Mouse (Mus musculus) cerebellum, adult (tissue): ENCODE results near the gene Stil.
"Not testable (repeated sequence)": the region's sequence is repeated elsewhere in the genome, so short reads cannot be mapped to it uniquely, and the experiment has no call there.

ENCODE experiments used
- ATAC-seq: cut with Nextera tagmentation; 2 replicates; pipeline ENCODE4 v1.9.2; 2017; ENCODE audit warnings: mild to moderate bottlenecking, moderate library complexity, mixed read lengths; ENCODE audit not compliant: insufficient number of reproducible peaks, low FRiP score, low TSS enrichment

The Stil gene

DNA sequence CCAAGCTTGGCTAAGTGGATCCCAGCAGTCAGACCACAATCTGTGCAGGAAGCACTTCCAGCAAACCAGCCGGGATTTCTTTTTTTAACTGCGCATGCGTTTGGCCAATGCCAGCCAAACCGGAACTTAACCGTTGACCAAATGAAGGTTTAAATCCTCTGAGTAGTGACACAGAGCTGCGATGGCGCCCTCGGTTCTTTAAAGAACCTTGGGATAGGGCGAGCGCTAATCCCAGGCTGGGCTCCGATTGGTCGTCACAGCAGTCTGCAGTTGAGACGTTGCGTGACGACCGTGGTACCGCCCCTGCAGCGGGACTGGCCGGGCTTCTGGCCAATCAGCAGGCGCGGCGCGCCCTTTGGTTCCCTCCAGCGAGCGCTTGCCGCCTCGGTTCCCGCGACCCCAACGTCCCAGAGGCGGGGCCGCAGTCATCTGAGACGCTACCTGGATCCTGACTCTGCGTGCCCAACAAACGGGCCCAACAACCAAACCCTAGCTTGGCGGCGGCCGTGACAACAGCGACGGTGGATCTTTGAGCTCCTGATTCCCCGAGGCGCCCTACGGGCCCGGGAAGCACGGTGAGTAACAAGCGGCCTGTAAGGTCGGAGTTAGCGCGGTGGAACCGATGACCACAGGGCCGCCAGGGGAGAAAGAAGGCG lies at the start of gene Stil:
Gene Stil, plus strand, starts transcription at position 387 of the 656 bp plus-strand sequence.
- ATAC-seq: peak; percentile 100

DNA sequence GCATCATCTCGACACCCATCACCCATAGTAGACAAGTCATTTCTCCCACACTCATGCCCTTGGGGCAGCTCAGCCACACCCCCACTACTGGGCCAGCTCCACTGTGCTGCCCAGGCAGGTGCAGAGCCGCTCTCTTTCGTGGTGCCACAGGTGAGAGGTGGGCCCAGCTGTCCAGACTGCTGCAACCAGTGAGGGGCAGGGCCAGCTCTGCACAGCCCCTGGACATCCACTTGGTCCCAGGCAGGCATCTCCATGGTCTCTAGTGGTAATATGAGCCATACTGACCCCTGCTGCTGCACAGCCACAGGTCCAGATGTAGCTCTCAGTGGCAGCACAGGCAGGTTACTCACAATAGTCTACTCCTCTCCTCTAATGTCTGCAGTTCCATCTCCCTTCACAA lies 46.8 kb upstream of the Stil start:
- ATAC-seq: no peak

- no peak for ATAC-seq
Measured at GRCm38 (mm10) chr4:114957403-114957802, 42.6 kb upstream of the Stil start.

DNA sequence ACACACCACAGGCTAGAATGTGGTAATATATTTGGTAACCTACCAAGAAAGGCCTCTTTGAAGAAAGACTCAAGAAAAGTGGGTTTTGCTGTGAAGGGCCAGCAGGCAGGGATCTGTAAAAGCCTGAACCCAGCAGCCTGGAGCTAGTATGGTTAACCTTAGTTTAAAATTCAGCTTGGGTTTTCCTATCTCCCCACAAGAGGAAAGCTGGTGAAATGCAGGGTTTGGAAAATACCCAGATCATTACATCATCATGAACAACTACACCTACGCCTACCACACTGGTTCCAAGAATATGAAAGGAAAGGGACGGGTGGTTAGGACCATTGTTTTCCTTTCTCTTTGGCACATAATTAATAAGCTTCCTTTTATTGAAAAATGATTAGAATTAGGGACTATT lies 41.7 kb upstream of the Stil start:
- ATAC-seq: no peak

- ATAC-seq: no peak
Measured at GRCm38 (mm10) chr4:114958786-114959185, 41.2 kb upstream of the Stil start.

DNA sequence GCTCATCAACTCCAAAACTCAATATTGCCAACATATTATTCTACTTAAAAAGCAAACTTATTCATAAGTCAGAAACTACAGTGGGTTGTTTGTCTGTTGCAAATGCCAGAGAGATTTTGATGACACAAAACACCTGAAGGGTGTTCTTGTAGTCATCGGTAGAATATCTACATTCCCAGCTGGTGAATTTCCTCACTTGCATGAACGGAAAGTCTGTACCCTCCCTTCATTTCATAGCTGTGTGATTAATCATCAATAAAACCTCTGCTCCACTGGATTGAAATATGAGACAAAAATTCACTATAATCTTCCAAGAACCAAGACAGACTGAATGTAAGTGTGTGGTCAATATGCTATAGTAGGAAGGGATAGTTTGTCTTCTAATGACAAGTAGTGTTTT lies 40.4 kb upstream of the Stil start:
- no peak for ATAC-seq

DNA sequence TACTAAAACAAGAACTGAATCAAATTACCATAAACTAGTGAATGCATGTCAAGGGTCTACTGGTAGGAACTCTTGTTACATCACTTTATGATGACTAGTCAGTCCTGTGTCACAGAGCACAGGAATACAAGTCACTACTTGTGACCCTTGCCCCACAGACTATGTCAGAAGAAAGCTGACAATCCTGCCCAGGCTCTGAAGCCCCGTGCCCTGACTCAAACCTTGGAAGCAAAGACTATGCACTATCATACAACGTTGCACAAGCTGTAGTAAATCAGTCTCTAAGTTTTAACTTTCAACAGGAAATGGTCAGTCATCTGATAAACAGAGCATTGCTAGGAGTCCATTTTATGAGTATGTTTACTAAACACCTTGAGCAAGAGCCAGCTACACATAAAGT lies 39.1 kb upstream of the Stil start:
- not testable (repeated sequence) for ATAC-seq

DNA sequence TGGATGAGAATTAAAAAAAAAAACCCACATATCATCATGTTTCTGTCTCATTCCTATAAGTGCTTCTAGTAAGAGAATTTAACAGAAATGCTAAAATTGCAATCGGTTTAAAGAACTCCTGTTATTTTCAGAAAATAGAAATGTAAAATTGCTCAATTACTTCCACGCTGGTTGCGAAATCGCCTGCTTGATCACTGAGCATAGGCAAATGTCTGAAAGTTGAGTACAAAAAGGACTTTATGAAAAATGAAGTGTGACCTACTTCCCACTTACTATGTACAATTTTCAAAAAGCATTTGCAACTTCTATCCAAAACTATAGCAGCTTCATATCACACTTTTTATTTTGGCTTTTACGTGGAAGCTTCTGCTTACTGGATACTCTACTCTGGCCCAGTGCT lies 29.2 kb upstream of the Stil start:
- ATAC-seq: no peak

GRCm38 (mm10) chr4:114973229-114973740 lies 26.7 kb upstream of the Stil start:
- ATAC-seq: no peak

DNA sequence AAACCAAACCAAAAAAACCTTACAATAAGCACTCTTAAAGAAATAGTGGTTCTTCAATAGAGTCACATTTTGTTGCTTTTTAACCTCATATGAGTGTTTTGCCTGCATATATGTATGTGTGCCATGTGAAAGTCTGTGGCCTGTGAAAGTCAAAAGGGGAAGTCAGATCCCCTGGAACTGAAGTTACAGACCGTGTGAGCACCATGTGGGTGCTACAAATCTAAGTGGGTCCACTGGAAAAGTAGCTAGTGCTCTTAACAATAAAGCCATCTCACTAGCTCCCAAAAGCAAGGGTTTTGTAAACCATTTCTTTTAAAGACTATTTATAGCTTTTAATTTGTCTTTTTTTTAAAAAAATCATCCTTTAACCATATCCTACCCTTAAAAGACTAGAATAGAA lies 17.3 kb upstream of the Stil start:
- ATAC-seq: no peak

- no peak for ATAC-seq
Measured at GRCm38 (mm10) chr4:114983020-114983419, 16.9 kb upstream of the Stil start.

GRCm38 (mm10) chr4:114986211-114986590 lies 13.8 kb upstream of the Stil start:
- no peak for ATAC-seq

DNA sequence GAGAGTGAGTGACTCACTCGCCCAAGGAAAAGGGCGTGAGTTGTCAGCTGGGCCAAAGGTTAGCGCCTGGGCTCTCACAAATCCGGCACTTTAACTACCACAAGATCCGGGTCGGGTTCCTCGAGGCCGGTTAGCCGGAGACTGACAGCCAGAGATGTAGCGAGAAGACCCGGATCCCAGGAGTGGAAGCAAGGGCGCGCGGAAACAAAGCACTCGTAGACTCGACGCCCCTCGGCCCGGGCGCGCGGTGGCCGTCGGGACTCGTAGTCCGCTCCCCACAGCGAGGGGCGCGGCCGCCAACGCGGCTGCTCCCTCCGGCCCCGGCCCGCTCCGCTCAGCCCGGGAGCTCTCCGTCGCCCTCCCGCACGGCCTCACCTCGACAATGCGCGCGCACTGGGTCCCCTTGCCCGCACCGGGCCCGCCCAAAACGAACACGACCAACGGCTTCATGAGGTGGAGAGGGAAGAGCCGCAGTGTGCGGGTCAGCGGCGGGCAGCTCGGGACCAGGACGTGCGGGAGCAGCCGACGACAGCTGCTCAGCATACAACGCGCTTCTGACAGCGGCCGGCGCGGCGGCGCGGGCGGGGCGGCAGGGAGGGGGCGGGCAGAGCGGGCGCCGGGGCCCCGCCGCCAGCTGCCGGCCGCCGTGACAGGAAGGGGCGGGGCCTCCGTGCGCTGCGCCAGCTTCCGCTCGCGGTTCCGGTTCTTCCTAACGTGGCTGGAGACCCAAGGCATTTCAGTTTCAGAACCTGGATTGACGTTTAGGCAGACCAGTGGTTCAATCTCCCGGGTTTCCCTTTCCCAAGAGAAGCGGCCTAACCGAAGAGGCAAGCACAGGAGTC lies 13.1 kb upstream of the Stil start, which contains the start of gene Cmpk1:
Gene Cmpk1, minus strand, starts transcription at position 651 of the 842 bp plus-strand sequence.
- peak; percentile 87 for ATAC-seq

DNA sequence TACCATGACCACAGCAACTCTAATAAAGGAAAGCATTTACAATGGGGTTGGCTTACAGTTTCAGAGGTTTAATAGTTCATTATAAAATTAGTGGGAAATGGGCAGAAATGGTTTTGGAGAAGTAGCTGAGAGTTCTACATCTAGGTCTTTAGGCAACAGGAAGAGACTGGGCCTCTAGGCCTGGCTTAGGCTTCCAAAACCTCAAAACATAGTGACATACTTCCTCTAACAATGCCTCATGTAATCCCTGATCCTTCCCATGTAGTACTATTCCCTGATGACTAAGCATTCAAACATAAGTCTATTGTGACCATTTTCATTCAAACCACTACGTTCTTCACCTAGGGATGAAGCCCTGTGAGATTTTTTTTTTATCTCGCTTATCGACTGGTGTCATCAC lies 5.7 kb upstream of the Stil start:
- no peak for ATAC-seq

DNA sequence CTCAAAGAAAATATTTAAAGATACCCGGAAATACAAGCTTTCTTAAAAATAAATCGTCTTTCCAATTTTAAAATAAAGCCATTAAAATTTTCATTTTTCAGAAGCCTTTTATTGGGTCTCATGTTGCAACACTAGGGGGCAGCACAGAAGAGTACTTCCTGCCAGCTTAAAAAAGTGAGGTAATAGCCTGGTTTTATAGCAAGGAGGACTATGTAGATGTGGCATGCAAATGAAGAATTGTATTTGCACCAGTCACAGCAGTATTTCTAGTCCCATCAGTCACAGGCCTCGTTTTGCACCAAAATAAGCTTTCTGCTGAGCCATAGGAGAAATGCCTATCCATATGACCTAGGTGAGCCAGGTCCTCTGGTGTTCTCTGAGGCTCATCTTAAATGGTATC lies 2.9 kb upstream of the Stil start:
- no peak for ATAC-seq

DNA sequence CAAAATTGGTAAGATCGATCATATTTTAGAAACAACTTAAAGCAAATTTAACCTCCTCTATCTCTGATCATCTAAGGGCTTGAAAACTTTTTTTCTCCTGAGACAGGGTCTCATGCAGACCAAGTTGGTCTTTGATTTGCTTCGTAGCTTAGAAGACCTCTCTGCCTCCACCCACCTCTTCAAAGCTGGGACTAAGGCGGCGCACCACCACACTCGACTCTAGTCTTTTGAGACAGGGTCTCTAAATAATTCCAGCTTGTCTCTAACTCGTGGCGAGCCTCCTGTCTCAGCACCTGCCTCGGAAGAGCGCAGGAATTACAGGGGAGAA lies 550 bp upstream of the Stil start:
- no peak for ATAC-seq

GRCm38 (mm10) chr4:115000429-115000795 lies 453 bp downstream of the Stil start:
- ATAC-seq: no peak

DNA sequence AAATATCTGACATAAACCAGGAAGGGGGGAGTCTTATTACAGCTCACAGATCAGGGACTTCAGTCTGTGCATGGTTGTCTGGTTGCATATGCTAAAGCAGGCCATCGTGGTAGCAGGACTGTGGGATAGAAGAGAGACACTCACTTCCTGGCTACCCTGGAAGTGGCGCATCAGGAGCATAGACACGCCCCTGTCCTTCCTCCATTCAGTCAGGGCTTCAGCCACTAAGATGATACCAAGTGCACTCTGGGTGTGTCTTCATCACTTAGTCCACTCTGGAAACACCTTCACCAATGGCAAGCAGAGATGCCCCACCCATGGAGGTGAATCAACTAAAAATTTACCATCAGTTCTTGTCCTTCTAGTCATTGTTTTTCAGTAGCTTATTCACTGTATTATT lies 14.3 kb downstream of the Stil start:
- ATAC-seq: no peak

GRCm38 (mm10) chr4:115019997-115020396 lies 20.0 kb downstream of the Stil start:
- ATAC-seq: no peak

DNA sequence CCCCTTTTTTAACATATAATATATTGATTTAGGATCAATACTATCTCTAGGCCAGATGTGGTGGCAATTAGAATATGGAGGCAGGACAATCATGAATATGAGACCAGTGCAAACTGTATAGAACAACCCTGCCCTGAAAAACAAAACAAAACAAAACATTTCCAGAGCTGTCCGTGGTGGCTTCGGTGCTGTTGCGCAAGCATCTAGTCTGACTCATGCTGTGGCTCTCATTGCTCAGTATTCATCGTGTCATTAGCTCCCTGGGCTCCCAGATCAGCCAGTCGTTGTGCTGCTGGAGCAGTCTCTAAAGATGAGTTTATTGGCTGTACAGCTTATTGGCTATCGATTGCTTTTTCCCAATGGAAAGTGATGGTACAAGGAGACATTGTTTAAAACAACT lies 35.1 kb downstream of the Stil start:
- ATAC-seq: no peak

GRCm38 (mm10) chr4:115038242-115038641 lies 38.3 kb downstream of the Stil start:
- no peak for ATAC-seq

- no peak for ATAC-seq
Measured at GRCm38 (mm10) chr4:115045621-115046020, 45.7 kb downstream of the Stil start.
